Mouse (Mus musculus) heart, adult 18-20 months (tissue): ENCODE measurements around the gene Pla2r1. TPM values are rescaled to one million over a fixed set of nuclear protein-coding genes. Genes with fewer than 3 reads are reported as not detected.

Source experiments
- DNase-seq, 2 experiments: peaks; one replicate each; pipeline ENCODE4 v3.0.0; 2021 to 2022; ENCODE audit warnings: mixed read lengths in 1 of 2
- total RNA-seq, 2 experiments: library from RNA; stranded (reverse); gene quantifications; 2 replicates each; pipeline ENCODE4 v1.2.3; 2021

Pla2r1 gene
- total RNA-seq, 2 experiments from 2014 or later: 1.0 to 1.8 TPM

GRCm38 (mm10) chr2:60404763-60405162, 148.3 kb downstream of the Pla2r1 start:
- no peak for DNase-seq

GRCm38 (mm10) chr2:60401694-60402093, 151.4 kb downstream of the Pla2r1 start:
- no peak for DNase-seq

GRCm38 (mm10) chr2:60393786-60394185, 159.3 kb downstream of the Pla2r1 start:
- DNase-seq: no peak

GRCm38 (mm10) chr2:60392286-60392685, 160.8 kb downstream of the Pla2r1 start:
- no peak for DNase-seq

GRCm38 (mm10) chr2:60387363-60387762, 165.7 kb downstream of the Pla2r1 start:
- no peak for DNase-seq

GRCm38 (mm10) chr2:60386835-60387234, 166.3 kb downstream of the Pla2r1 start:
- no peak for DNase-seq

GRCm38 (mm10) chr2:60384763-60385085, 168.4 kb downstream of the Pla2r1 start:
- peak; percentile 64 to 68 for DNase-seq

GRCm38 (mm10) chr2:60384083-60384762, 168.9 kb downstream of the Pla2r1 start:
- no peak for DNase-seq

GRCm38 (mm10) chr2:60382858-60383669, 170.0 kb downstream of the Pla2r1 start, which contains the start of gene Ly75:
Gene Ly75 (minus strand): TSS chr2:60383303.
- DNase-seq: peak; percentile 81 to 89

- no peak for DNase-seq
Measured at GRCm38 (mm10) chr2:60382346-60382745, 170.8 kb downstream of the Pla2r1 start.

- no peak for DNase-seq
Measured at GRCm38 (mm10) chr2:60377260-60377659, 175.8 kb downstream of the Pla2r1 start.

GRCm38 (mm10) chr2:60375608-60376107, 177.4 kb downstream of the Pla2r1 start:
- DNase-seq: no peak

GRCm38 (mm10) chr2:60375126-60375525, 178.0 kb downstream of the Pla2r1 start:
- no peak for DNase-seq

- no peak for DNase-seq
Measured at GRCm38 (mm10) chr2:60370188-60370587, 182.9 kb downstream of the Pla2r1 start.

- DNase-seq: no peak
Measured at GRCm38 (mm10) chr2:60369454-60369853, 183.7 kb downstream of the Pla2r1 start.

- DNase-seq: no peak
Measured at GRCm38 (mm10) chr2:60367871-60368270, 185.2 kb downstream of the Pla2r1 start.

Other genes with a start within 250 kb of the Pla2r1 start
- gene Ly75, start 170.0 kb downstream of the Pla2r1 start, total RNA-seq: 1 to 10 TPM; 1.1 to 1.6 TPM
- gene Itgb6, start 169.3 kb upstream of the Pla2r1 start, total RNA-seq: 10 to 100 TPM; 26.8 to 29.7 TPM